ENCODE assay signal across 8 mouse cellular contexts in genomic region chrX:38600177-38600994, GRCm38 (mm10). TPM values are rescaled to one million over a fixed set of nuclear protein-coding genes. Genes with fewer than 3 reads are reported as not detected.
DNase-seq lines count a peak whose midpoint lies in the region; ATAC-seq lines count a peak whose summit lies in the region.

TSS of gene Mcts1 (plus strand) at chrX:38600578.

- 12% methylated on average over 25 of the region's 26 CpGs for WGBS in heart, embryonic 14.5 days
- 14% methylated on average over 26 of the region's 26 CpGs for WGBS in liver, embryonic 13.5 days (ENCODE audit: insufficient replicate concordance)
- WGBS in stomach, embryonic 16.5 days: 15% methylated on average over 26 of the region's 26 CpGs

- H3K27ac ChIP-seq in heart, embryonic 14.5 days (replicated peaks in 1 of 2; ENCODE audit: control insufficient read depth in 1 of 2, insufficient read depth in 1 of 2, low read depth in 2 of 2, low read length in 2 of 2): peak within 1 kb of the TSS; percentile 79 to 85
- H3K27ac ChIP-seq in liver, embryonic 13.5 days: peak within 1 kb of the TSS; percentile 72
- peak within 1 kb of the TSS; percentile 86 for H3K27ac ChIP-seq in stomach, embryonic 16.5 days (ENCODE audit: low read length)

- no peaks in the 10 kb centered on the region for H3K9me3 ChIP-seq in heart, embryonic 14.5 days (ENCODE audit: control insufficient read depth, low read length)
- no peaks in the 10 kb centered on the region for H3K9me3 ChIP-seq in liver, embryonic 13.5 days (replicated peaks)
- no peaks in the 10 kb centered on the region for H3K9me3 ChIP-seq in stomach, embryonic 16.5 days (replicated peaks; ENCODE audit: control insufficient read depth, low read length)

- ATAC-seq in heart, embryonic 14.5 days (ENCODE audit: insufficient number of reproducible peaks, insufficient read depth, low FRiP score, low read depth): peak; percentile 56; the same call in 1 of the 2 replicates
- peak; percentile 79 for ATAC-seq in liver, embryonic 13.5 days (ENCODE audit: low read depth)
- peak; percentile 90 for ATAC-seq in stomach, embryonic 16.5 days (ENCODE audit: insufficient read depth, low FRiP score)

- no peaks in the 10 kb centered on the region for H3K4me1 ChIP-seq in heart, embryonic 14.5 days (ENCODE audit: control insufficient read depth in 2 of 2, insufficient read depth in 2 of 2, low read length in 2 of 2)
- 0 out of 2 replicates have a peak, but pooled peaks cover 3% of the 10 kb centered on the region for H3K4me1 ChIP-seq in liver, embryonic 13.5 days (replicated peaks)
- H3K4me1 ChIP-seq in stomach, embryonic 16.5 days (ENCODE audit: control insufficient read depth, insufficient read depth, low read length): no peaks in the 10 kb centered on the region

- peak within 1 kb of the TSS; percentile 55 to 71 for H3K4me3 ChIP-seq in heart, embryonic 14.5 days (ENCODE audit: control insufficient read depth in 1 of 2, insufficient read depth in 1 of 2, low read depth in 1 of 2, low read length in 2 of 2)
- H3K4me3 ChIP-seq in liver, embryonic 13.5 days (replicated peaks): peak within 1 kb of the TSS; percentile 64
- peak within 1 kb of the TSS; percentile 56 for H3K4me3 ChIP-seq in stomach, embryonic 16.5 days (replicated peaks; ENCODE audit: low read length)

- H3K36me3 ChIP-seq in heart, embryonic 14.5 days (ENCODE audit: control insufficient read depth, insufficient read depth, low read length): no peaks in the 10 kb centered on the region
- H3K36me3 ChIP-seq in liver, embryonic 13.5 days: no peaks in the 10 kb centered on the region
- no peaks in the 10 kb centered on the region for H3K36me3 ChIP-seq in stomach, embryonic 16.5 days (ENCODE audit: control insufficient read depth, insufficient read depth, low read length)

- H3K27me3 ChIP-seq in heart, embryonic 14.5 days (ENCODE audit: control insufficient read depth, insufficient read depth, low read length): no peaks in the 10 kb centered on the region
- H3K27me3 ChIP-seq in liver, embryonic 13.5 days: no peaks in the 10 kb centered on the region
- no peaks in the 10 kb centered on the region for H3K27me3 ChIP-seq in stomach, embryonic 16.5 days (ENCODE audit: control insufficient read depth, insufficient read depth, low read length)

- DNase-seq in CD4-positive, CD25-positive, alpha-beta regulatory T cell, adult 2 months (ENCODE audit: low read depth, low spot score): peak; percentile 88
- peak; percentile 85 for DNase-seq in brain, embryonic 18.5 days (ENCODE audit: low read depth, low spot score)
- peak; percentile 65 for DNase-seq in fibroblast of lung, adult 2 months (ENCODE audit: low read depth)
- peak; percentile 82 for DNase-seq in kidney, postnatal 14 days
- peak; percentile 65 for DNase-seq in liver, embryonic 13.5 days
- DNase-seq in neural tube, embryonic 10.5 days (ENCODE audit: extremely low spot score, low spot score): peak; percentile 63

- peak within 1 kb of the TSS; percentile 73 for H3K4me2 ChIP-seq in heart, embryonic 14.5 days (ENCODE audit: low read length)
- peak within 1 kb of the TSS; percentile 66 for H3K4me2 ChIP-seq in liver, embryonic 13.5 days
- H3K4me2 ChIP-seq in stomach, embryonic 16.5 days (ENCODE audit: low read depth, low read length): peak within 1 kb of the TSS; percentile 57

- H3K9ac ChIP-seq in heart, embryonic 14.5 days (ENCODE audit: low read length): peak within 1 kb of the TSS; percentile 79
- H3K9ac ChIP-seq in liver, embryonic 13.5 days: peak within 1 kb of the TSS; percentile 69
- H3K9ac ChIP-seq in stomach, embryonic 16.5 days (ENCODE audit: low read length): peak within 1 kb of the TSS; percentile 61

RNA-seq across cellular contexts. Expression of gene Mcts1, which starts in this region (rescaled TPM):
- 53.0 and 62.4 TPM in 2 replicates for polyA plus RNA-seq in heart, embryonic 14.5 days (2014; fragmentation: Nextera tagmentation; extraction: Ambion mirVana)
- polyA plus RNA-seq in liver, embryonic 13.5 days (2015; fragmentation: Nextera tagmentation; extraction: Ambion mirVana): 55.1 and 62.8 TPM in 2 replicates
- polyA plus RNA-seq in stomach, embryonic 16.5 days (2015; fragmentation: Nextera tagmentation; extraction: Ambion mirVana): 93.6 and 96.1 TPM in 2 replicates

Comparison
In these comparisons a context has a peak if more than half of its experiments do, and no peak if none do; other contexts are left out.
1. Peak in every context shown above with its lines: DNase-seq, ATAC-seq, H3K4me3 ChIP-seq and H3K27ac ChIP-seq.